Mouse (Mus musculus): ENCODE data around the gene G0s2. TPM values are rescaled to one million over a fixed set of nuclear protein-coding genes. Genes with fewer than 3 reads are reported as not detected.

Gene G0s2
- polyA plus RNA-seq, 1 experiment: 201 TPM

DNA sequence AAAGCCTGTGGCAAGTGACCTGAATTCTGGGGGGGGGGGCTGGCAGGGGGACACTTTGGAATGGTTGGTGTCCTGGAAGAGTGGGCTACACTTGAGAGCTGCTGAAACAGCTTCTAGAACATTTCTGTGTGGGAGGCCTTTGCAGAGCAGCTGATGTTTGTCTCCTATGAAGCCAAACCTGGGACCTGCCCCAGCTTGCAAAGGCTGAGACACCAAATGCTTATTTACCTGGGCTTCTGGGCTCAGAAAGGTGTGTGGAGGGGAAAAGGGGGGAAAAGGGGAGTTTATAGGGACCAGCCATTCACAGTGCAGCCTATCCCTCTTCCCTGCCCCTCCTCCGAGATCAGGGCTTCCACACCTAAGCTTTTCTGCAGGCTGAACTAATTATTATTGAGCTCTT is 27.0 kb upstream of the G0s2 start:
- Histone ChIP-seq H3K4me1 (ENCODE audit: control insufficient read depth, insufficient read depth, low read length) (no peaks in the 10 kb centered on the region), H3K4me3 (ENCODE audit: insufficient read depth, low read depth, low read length) (no peak overlapping the region), H3K36me3 (ENCODE audit: control insufficient read depth, insufficient read depth, low read length) (no peaks in the 10 kb centered on the region), H3K27me3 (replicated peaks; ENCODE audit: control insufficient read depth, insufficient read depth, low read length) (no peaks in the 10 kb centered on the region), H3K27ac (ENCODE audit: insufficient read depth, low read depth, low read length) (no peak overlapping the region)
- DNase-seq: no peak
- TF ChIP-seq POLR2A (IDR thresholded peaks at IDR 0.05; ENCODE audit: low read depth, low read length): no peak
- no peak for TF ChIP-seq CTCF (conservative IDR thresholded peaks at IDR 0.05; ENCODE audit: insufficient read depth, insufficient read length, low read depth, low read length)
- 69% methylated on average over 1 of the region's 1 CpGs for WGBS

DNA sequence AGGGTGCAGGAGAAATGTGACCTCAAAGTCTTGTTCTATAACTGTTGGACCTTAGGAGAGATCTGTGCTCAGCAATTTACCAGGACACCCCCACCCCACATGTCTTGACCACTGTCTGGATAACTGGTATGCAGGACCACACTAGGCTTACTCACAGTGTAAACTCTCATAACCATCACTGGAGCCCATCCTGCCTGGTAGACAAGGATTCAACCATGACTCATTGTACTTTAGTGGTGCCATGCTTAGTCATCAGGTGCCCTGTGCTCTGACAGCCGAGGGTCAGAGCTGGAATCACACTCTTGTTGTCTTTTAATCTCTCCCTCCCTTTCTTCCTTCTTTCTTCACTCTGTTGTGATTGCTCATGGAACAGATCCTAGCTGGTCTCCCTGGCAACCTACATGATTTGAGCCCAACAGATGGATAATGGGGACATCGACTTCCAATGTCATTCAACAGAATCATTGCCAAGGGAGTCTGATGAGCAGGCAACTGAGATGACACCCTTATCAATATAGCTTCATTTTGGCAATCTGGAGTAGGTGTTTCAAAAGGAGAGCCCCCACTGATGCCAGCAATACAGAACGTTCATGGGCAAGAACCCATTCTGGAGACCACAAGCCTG is 25.2 kb upstream of the G0s2 start:
- Histone ChIP-seq H3K4me1 (ENCODE audit: control insufficient read depth, insufficient read depth, low read length) (no peaks in the 10 kb centered on the region), H3K36me3 (ENCODE audit: control insufficient read depth, insufficient read depth, low read length) (no peaks in the 10 kb centered on the region), H3K27ac (ENCODE audit: insufficient read depth, low read depth, low read length) (no peak overlapping the region), H3K27me3 (replicated peaks; ENCODE audit: control insufficient read depth, insufficient read depth, low read length) (no peaks in the 10 kb centered on the region), H3K4me3 (ENCODE audit: insufficient read depth, low read depth, low read length) (no peak overlapping the region)
- WGBS: 82% methylated on average over 3 of the region's 3 CpGs
- no peak for TF ChIP-seq CTCF (conservative IDR thresholded peaks at IDR 0.05; ENCODE audit: insufficient read depth, insufficient read length, low read depth, low read length)
- no peak for TF ChIP-seq POLR2A (IDR thresholded peaks at IDR 0.05; ENCODE audit: low read depth, low read length)
- no peak for DNase-seq

DNA sequence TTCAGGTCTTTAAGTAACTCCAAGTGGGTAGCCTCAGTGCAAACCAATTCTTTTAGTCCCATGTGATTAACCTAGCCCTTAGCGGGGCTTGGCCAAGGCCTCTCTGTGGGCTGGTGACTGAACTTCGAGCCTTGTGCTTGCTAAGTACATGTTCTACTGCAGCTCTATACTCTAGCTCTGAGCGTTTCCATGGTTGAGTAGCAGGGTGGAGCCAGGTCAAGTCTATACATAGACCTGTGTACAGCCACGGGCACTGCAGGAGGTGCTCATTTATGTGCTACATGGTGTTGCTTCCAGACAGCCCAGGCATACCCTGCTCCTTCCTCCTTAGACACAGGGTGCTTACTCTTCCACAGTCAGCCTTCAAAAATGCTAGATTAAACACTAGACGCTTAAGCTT is 22.9 kb upstream of the G0s2 start:
- TF ChIP-seq POLR2A (IDR thresholded peaks at IDR 0.05; ENCODE audit: low read depth, low read length) (no peak), CTCF (conservative IDR thresholded peaks at IDR 0.05; ENCODE audit: insufficient read depth, insufficient read length, low read depth, low read length) (no peak)
- H3K36me3 ChIP-seq (ENCODE audit: control insufficient read depth, insufficient read depth, low read length): no peaks in the 10 kb centered on the region
- DNase-seq: no peak
- H3K27ac ChIP-seq (ENCODE audit: insufficient read depth, low read depth, low read length): no peak overlapping the region
- H3K4me3 ChIP-seq (ENCODE audit: insufficient read depth, low read depth, low read length): no peak overlapping the region
- H3K4me1 ChIP-seq (ENCODE audit: control insufficient read depth, insufficient read depth, low read length): no peaks in the 10 kb centered on the region
- 73% methylated on average over 5 of the region's 5 CpGs for WGBS
- no peaks in the 10 kb centered on the region for H3K27me3 ChIP-seq (replicated peaks; ENCODE audit: control insufficient read depth, insufficient read depth, low read length)

DNA sequence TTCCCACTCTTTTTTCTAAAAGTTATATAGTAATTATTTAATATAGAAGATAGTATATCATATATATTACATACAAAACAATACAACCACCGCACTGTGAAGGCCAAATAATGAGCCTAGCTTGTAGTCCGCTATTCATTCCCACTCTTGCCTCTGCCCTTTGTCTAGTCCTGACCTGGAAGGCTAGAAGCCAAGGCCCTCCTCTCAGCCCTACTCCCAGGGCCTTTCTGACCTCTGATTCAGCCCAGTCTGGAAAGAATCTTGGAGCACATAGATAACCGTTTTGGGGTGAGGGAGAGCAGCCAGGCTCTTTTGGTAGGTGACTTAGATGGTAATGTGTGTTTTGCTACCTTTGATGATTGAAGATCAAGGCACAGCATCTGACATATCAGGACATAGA is 20.9 kb upstream of the G0s2 start:
- peak; percentile 52 for DNase-seq
- 49% methylated on average over 3 of the region's 3 CpGs for WGBS
- H3K4me3 ChIP-seq (ENCODE audit: insufficient read depth, low read depth, low read length): no peak overlapping the region
- peaks cover 5% of the 10 kb centered on the region; the same call in 1 of the 2 replicates for H3K4me1 ChIP-seq (ENCODE audit: control insufficient read depth, insufficient read depth, low read length)
- H3K27me3 ChIP-seq (replicated peaks; ENCODE audit: control insufficient read depth, insufficient read depth, low read length): no peaks in the 10 kb centered on the region
- no peak overlapping the region for H3K27ac ChIP-seq (ENCODE audit: insufficient read depth, low read depth, low read length)
- no peak for TF ChIP-seq CTCF (conservative IDR thresholded peaks at IDR 0.05; ENCODE audit: insufficient read depth, insufficient read length, low read depth, low read length)
- TF ChIP-seq POLR2A (IDR thresholded peaks at IDR 0.05; ENCODE audit: low read depth, low read length): no peak
- H3K36me3 ChIP-seq (ENCODE audit: control insufficient read depth, insufficient read depth, low read length): no peaks in the 10 kb centered on the region

DNA sequence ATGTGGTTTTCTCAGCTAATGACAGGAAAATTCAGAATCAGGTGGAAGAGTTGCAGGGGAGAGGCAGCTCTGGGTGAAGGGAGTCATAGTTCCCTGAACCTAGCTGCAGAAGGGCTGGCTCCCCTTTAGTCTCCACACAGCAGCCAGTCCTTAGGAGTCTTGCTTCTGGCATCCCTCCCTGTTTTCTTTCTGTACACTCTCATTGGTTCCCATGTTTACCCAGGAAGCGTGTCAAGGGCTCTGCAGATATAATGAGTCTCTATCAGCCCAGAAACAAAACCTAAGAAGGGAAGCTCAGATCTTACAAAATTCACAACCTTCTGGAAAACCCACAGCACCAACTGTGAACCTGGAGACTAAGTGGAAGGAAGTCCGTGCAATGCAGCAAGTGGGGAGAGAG is 20.0 kb upstream of the G0s2 start:
- no peak for TF ChIP-seq CTCF (conservative IDR thresholded peaks at IDR 0.05; ENCODE audit: insufficient read depth, insufficient read length, low read depth, low read length)
- TF ChIP-seq POLR2A (IDR thresholded peaks at IDR 0.05; ENCODE audit: low read depth, low read length): no peak
- no peak for DNase-seq
- Histone ChIP-seq H3K27ac (ENCODE audit: insufficient read depth, low read depth, low read length) (no peak overlapping the region), H3K27me3 (replicated peaks; ENCODE audit: control insufficient read depth, insufficient read depth, low read length) (no peaks in the 10 kb centered on the region), H3K4me3 (ENCODE audit: insufficient read depth, low read depth, low read length) (no peak overlapping the region), H3K36me3 (ENCODE audit: control insufficient read depth, insufficient read depth, low read length) (no peaks in the 10 kb centered on the region), H3K4me1 (ENCODE audit: control insufficient read depth, insufficient read depth, low read length) (peaks cover 5% of the 10 kb centered on the region; the same call in 1 of the 2 replicates)
- 70% methylated on average over 2 of the region's 2 CpGs for WGBS

DNA sequence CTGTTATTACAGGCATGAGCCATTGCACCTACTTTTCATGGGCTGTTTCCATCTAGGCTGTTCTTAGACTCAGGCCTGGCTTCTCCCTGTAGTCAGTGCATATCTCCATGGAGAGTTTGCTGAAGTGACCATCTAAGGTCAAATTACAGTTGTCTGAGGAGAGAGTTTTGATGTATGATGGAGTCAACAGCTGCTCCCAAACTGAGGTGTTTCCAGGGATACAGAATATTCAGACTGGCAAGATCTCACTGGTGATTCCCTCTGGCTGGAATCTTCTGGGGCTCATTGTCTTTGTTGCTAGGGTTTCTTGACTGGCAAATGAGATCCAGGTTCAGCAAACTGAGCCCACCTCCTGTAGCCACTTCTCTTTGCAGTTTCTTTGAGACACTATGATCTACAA is 17.7 kb upstream of the G0s2 start:
- H3K4me1 ChIP-seq (ENCODE audit: control insufficient read depth, insufficient read depth, low read length): peaks cover 9% of the 10 kb centered on the region; the same call in 1 of the 2 replicates
- TF ChIP-seq CTCF (conservative IDR thresholded peaks at IDR 0.05; ENCODE audit: insufficient read depth, insufficient read length, low read depth, low read length) (no peak), POLR2A (IDR thresholded peaks at IDR 0.05; ENCODE audit: low read depth, low read length) (no peak)
- no peaks in the 10 kb centered on the region for H3K27me3 ChIP-seq (replicated peaks; ENCODE audit: control insufficient read depth, insufficient read depth, low read length)

DNA sequence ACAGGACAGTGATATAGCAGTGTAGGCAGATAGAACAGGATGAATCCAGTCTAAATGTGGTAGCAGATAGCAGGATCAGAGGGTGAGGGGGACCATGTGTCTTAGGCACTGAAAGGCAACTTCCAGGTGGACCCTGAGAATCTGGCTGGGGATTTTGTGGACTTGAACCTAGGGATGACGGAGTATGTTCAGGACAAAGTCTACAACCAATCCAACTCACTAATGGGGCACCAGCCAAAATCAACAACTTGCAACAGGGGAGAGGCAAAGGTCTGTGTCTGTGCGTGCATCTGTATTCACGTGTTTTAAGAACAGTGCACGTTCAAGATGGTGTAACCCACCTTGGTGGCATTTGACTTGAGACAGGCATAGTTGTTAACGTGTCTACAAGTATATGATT is 16.9 kb upstream of the G0s2 start:
- no peaks in the 10 kb centered on the region for H3K36me3 ChIP-seq (ENCODE audit: control insufficient read depth, insufficient read depth, low read length)
- WGBS: 58% methylated on average over 5 of the region's 5 CpGs
- DNase-seq: peak; percentile 88
- peak overlapping the region; percentile 82 for H3K27ac ChIP-seq (ENCODE audit: insufficient read depth, low read depth, low read length)
- no peak overlapping the region for H3K4me3 ChIP-seq (ENCODE audit: insufficient read depth, low read depth, low read length)
- no peaks in the 10 kb centered on the region for H3K27me3 ChIP-seq (replicated peaks; ENCODE audit: control insufficient read depth, insufficient read depth, low read length)
- H3K4me1 ChIP-seq (ENCODE audit: control insufficient read depth, insufficient read depth, low read length): peaks cover 9% of the 10 kb centered on the region; the same call in 1 of the 2 replicates
- TF ChIP-seq CTCF (conservative IDR thresholded peaks at IDR 0.05; ENCODE audit: insufficient read depth, insufficient read length, low read depth, low read length): no peak
- TF ChIP-seq POLR2A (IDR thresholded peaks at IDR 0.05; ENCODE audit: low read depth, low read length): no peak

More for the DNA sequence above, 17.7 kb upstream of the G0s2 start:
- no peak overlapping the region for H3K27ac ChIP-seq (ENCODE audit: insufficient read depth, low read depth, low read length)
- no peak for DNase-seq
- no peaks in the 10 kb centered on the region for H3K36me3 ChIP-seq (ENCODE audit: control insufficient read depth, insufficient read depth, low read length)
- H3K4me3 ChIP-seq (ENCODE audit: insufficient read depth, low read depth, low read length): no peak overlapping the region

Measured in kidney, adult 2 months (tissue).